Comparison of ENCODE assay signal across 24 mouse cellular contexts in genomic region chr2:56576588-56576987, GRCm38 (mm10).
"Had no signal": no experiment of that assay in that cellular context is flagged by ENCODE, and none has a peak within 500 bp of the region (broad histone marks: within the 10 kb centered on the region; RNA-seq: fewer than 3 reads in every experiment).

No protein-coding gene starts in this region.

- DNase-seq: gastrocnemius, adult 2 months; gastrocnemius, postnatal 10 days; gastrocnemius, postnatal 25 days; heart, adult 18-20 months; heart, postnatal 14 days; heart, postnatal 36 days; kidney, adult 11 months; kidney, adult 2 months; kidney, adult 9 months; kidney, postnatal 14 days; kidney, postnatal 36 days; layer of hippocampus, adult 9-11 months; layer of hippocampus, postnatal 36 days; left cerebral cortex, postnatal 4 days had no signal

- H3K4me3 ChIP-seq: gastrocnemius, adult 2 months; heart, embryonic 10.5 days; heart, embryonic 13.5 days; heart, embryonic 15.5 days; hindbrain, embryonic 13.5 days; kidney, embryonic 15.5 days; limb, embryonic 13.5 days; limb, embryonic 15.5 days had no signal

- H3K4me2 ChIP-seq: heart, embryonic 13.5 days; heart, embryonic 15.5 days; hindbrain, embryonic 13.5 days; kidney, embryonic 15.5 days; limb, embryonic 13.5 days; limb, embryonic 15.5 days had no signal

- H3K9me3 ChIP-seq: heart, embryonic 10.5 days; heart, embryonic 13.5 days; heart, embryonic 15.5 days; hindbrain, embryonic 13.5 days; kidney, embryonic 15.5 days; limb, embryonic 13.5 days; limb, embryonic 15.5 days had no signal

- H3K4me1 ChIP-seq: heart, embryonic 10.5 days; heart, embryonic 13.5 days; heart, embryonic 15.5 days; kidney, embryonic 15.5 days; limb, embryonic 13.5 days; limb, embryonic 15.5 days had no signal

- H3K27ac ChIP-seq: gastrocnemius, adult 2 months; heart, embryonic 10.5 days; heart, embryonic 13.5 days; heart, embryonic 15.5 days; hindbrain, embryonic 13.5 days; kidney, embryonic 15.5 days; kidney, postnatal 0 days; limb, embryonic 13.5 days; limb, embryonic 15.5 days had no signal

- H3K9ac ChIP-seq: heart, embryonic 13.5 days; heart, embryonic 15.5 days; hindbrain, embryonic 13.5 days; kidney, embryonic 15.5 days; limb, embryonic 13.5 days; limb, embryonic 15.5 days had no signal

- ATAC-seq: hindbrain, embryonic 16.5 days; intestine, embryonic 16.5 days had no signal

- H3K36me3 ChIP-seq: heart, embryonic 10.5 days; heart, embryonic 13.5 days; heart, embryonic 15.5 days; hindbrain, embryonic 13.5 days; kidney, embryonic 15.5 days; limb, embryonic 13.5 days; limb, embryonic 15.5 days had no signal

- H3K27me3 ChIP-seq: heart, embryonic 13.5 days; heart, embryonic 15.5 days; hindbrain, embryonic 13.5 days; kidney, embryonic 15.5 days; limb, embryonic 13.5 days; limb, embryonic 15.5 days had no signal
